Mouse (Mus musculus) forebrain, postnatal 0 days (tissue): ENCODE results near the gene Atp1b1. TPM values are rescaled to one million over a fixed set of nuclear protein-coding genes. Genes with fewer than 3 reads are reported as not detected.

ENCODE experiments used
- ATAC-seq: fragments of 200-750 bp; cut with Nextera tagmentation; 2 replicates; pipeline ENCODE4 v1.8.0; 2017; ENCODE audit warnings: mild to moderate bottlenecking, moderate library complexity
- DNase-seq: peaks from one replicate; pipeline ENCODE4 v3.0.0-alpha.2; 2015
- H3K27ac ChIP-seq: fragments of 300-500 bp; sonication (generic); 2 replicates; pipeline ENCODE4 v1.5.1; 2014; ENCODE audit warnings: low read depth, mild to moderate bottlenecking, antibody characterized with exemption, low read length, moderate library complexity, mixed read lengths
- H3K27me3 ChIP-seq: fragments of 300-500 bp; sonication (generic); 2 replicates; pipeline ENCODE4 v1.6.1; 2014; ENCODE audit warnings: mild to moderate bottlenecking, low read length, mixed read lengths; ENCODE audit not compliant: insufficient read depth
- H3K36me3 ChIP-seq: fragments of 300-500 bp; sonication (generic); 2 replicates; pipeline ENCODE4 v1.6.1; 2014; ENCODE audit warnings: mild to moderate bottlenecking, moderate library complexity; ENCODE audit not compliant: insufficient read depth
- H3K4me1 ChIP-seq: fragments of 300-500 bp; sonication (generic); 2 replicates; pipeline ENCODE4 v1.6.1; 2014; ENCODE audit warnings: antibody characterized with exemption; ENCODE audit not compliant: insufficient read depth
- H3K4me2 ChIP-seq: fragments of 300-500 bp; sonication (generic); 2 replicates; pipeline ENCODE4 v1.6.1; 2014; ENCODE audit warnings: low read depth, mild to moderate bottlenecking, moderate library complexity
- H3K4me3 ChIP-seq: fragments of 300-500 bp; sonication (generic); 2 replicates; pipeline ENCODE4 v1.5.1; 2014; ENCODE audit warnings: low read depth, low read length, mixed read lengths
- H3K9ac ChIP-seq: fragments of 300-500 bp; sonication (generic); 2 replicates; pipeline ENCODE4 v1.6.1; 2014; ENCODE audit warnings: mild to moderate bottlenecking
- H3K9me3 ChIP-seq: fragments of 300-500 bp; sonication (generic); 2 replicates; pipeline ENCODE4 v1.6.1; 2016; ENCODE audit warnings: low read length
- CTCF ChIP-seq: sonication (generic); IDR thresholded peaks from 2 replicates; pipeline ENCODE4 v1.5.1; 2016; ENCODE audit warnings: antibody characterized with exemption, control low read depth, low read depth
- WGBS: fragments of 180-500 bp; shearing (Covaris S2); extraction: QIAGEN DNeasy Blood & Tissue Kit; methylation state at CpG from one replicate; pipeline ENCODE4 v1.1.7; 2014; 5-methylcytosine and 5-hydroxymethylcytosine counted together
- polyA plus RNA-seq: library from polyadenylated mRNA; unstranded; fragments of >200 nt; fragmentation: Nextera tagmentation; extraction: Ambion mirVana; gene quantifications from 2 replicates; pipeline ENCODE4 v1.2.1, GENCODE M21; 2015
- total RNA-seq: library from RNA; depleted of rRNA; stranded (reverse); fragments of >200 nt; gene quantifications from 2 replicates; pipeline ENCODE4 v1.2.3, GENCODE M21; 2014

Atp1b1 gene
- total and polyA plus RNA-seq, 2 experiments from 2014 or later = 226 to 432 TPM

GRCm38 (mm10) chr1:164450644-164451043, 7.5 kb downstream of the Atp1b1 start:
- H3K36me3 ChIP-seq = peaks cover 68% of the 10 kb centered on the region
- no peak for DNase-seq
- H3K9ac ChIP-seq = no peak overlapping the region
- H3K27me3 ChIP-seq = no peaks in the 10 kb centered on the region
- no peak overlapping the region for H3K27ac ChIP-seq
- no peak for ATAC-seq
- H3K4me3 ChIP-seq = no peak overlapping the region
- no peak for TF ChIP-seq CTCF
- H3K9me3 ChIP-seq = no peaks in the 10 kb centered on the region
- 82% methylated on average over 4 of the region's 4 CpGs for WGBS
- peaks cover 4% of the 10 kb centered on the region; the same call in 1 of the 2 replicates for H3K4me1 ChIP-seq
- no peak overlapping the region for H3K4me2 ChIP-seq

GRCm38 (mm10) chr1:164450231-164450630, 7.9 kb downstream of the Atp1b1 start:
- ATAC-seq = no peak
- Histone ChIP-seq H3K4me3 (no peak overlapping the region), H3K27me3 (no peaks in the 10 kb centered on the region), H3K4me2 (no peak overlapping the region), H3K36me3 (peaks cover 72% of the 10 kb centered on the region), H3K27ac (no peak overlapping the region), H3K9ac (no peak overlapping the region), H3K9me3 (no peaks in the 10 kb centered on the region), H3K4me1 (peaks cover 4% of the 10 kb centered on the region; the same call in 1 of the 2 replicates)
- no peak for DNase-seq
- no peak for TF ChIP-seq CTCF
- 89% methylated on average over 4 of the region's 4 CpGs for WGBS

GRCm38 (mm10) chr1:164449626-164450025, 8.5 kb downstream of the Atp1b1 start:
- 90% methylated on average over 8 of the region's 8 CpGs for whole genome bisulfite sequencing
- peaks cover 75% of the 10 kb centered on the region for H3K36me3 ChIP-seq

GRCm38 (mm10) chr1:164447521-164447920, 10.6 kb downstream of the Atp1b1 start:
- ATAC-seq (no peak), DNase-seq (no peak)
- no peak for TF ChIP-seq CTCF
- Histone ChIP-seq H3K4me1 (no peaks in the 10 kb centered on the region), H3K4me3 (no peak overlapping the region), H3K9me3 (no peaks in the 10 kb centered on the region), H3K27ac (no peak overlapping the region), H3K27me3 (no peaks in the 10 kb centered on the region), H3K9ac (no peak overlapping the region), H3K4me2 (no peak overlapping the region), H3K36me3 (peaks cover 87% of the 10 kb centered on the region)
- 93% methylated on average over 6 of the region's 6 CpGs for WGBS

More at GRCm38 (mm10) chr1:164449626-164450025, 8.5 kb downstream of the Atp1b1 start:
- ATAC-seq = no peak
- no peak overlapping the region for H3K4me3 ChIP-seq
- H3K9ac ChIP-seq = no peak overlapping the region
- peaks cover 4% of the 10 kb centered on the region; the same call in 1 of the 2 replicates for H3K4me1 ChIP-seq
- DNase-seq = no peak
- no peaks in the 10 kb centered on the region for H3K9me3 ChIP-seq
- H3K27ac ChIP-seq = no peak overlapping the region
- no peak overlapping the region for H3K4me2 ChIP-seq
- TF ChIP-seq CTCF = no peak
- no peaks in the 10 kb centered on the region for H3K27me3 ChIP-seq

- DNase-seq (no peak), ATAC-seq (no peak)
- 93% methylated on average over 10 of the region's 10 CpGs for WGBS
- H3K27ac ChIP-seq = no peak overlapping the region
- H3K36me3 ChIP-seq = peaks cover 86% of the 10 kb centered on the region
- H3K27me3 ChIP-seq = no peaks in the 10 kb centered on the region
- no peak overlapping the region for H3K4me3 ChIP-seq
- H3K4me2 ChIP-seq = no peak overlapping the region
- H3K9ac ChIP-seq = no peak overlapping the region
- no peaks in the 10 kb centered on the region for H3K9me3 ChIP-seq
- no peaks in the 10 kb centered on the region for H3K4me1 ChIP-seq
- no peak for TF ChIP-seq CTCF
These were observed 11.6 kb downstream of the Atp1b1 start for GRCm38 (mm10) chr1:164446535-164446934.

GRCm38 (mm10) chr1:164445620-164446162, 12.5 kb downstream of the Atp1b1 start:
- 91% methylated on average over 5 of the region's 5 CpGs for WGBS
- DNase-seq (no peak), ATAC-seq (no peak)
- Histone ChIP-seq H3K36me3 (peaks cover 87% of the 10 kb centered on the region), H3K4me1 (no peaks in the 10 kb centered on the region), H3K9ac (no peak overlapping the region), H3K27me3 (no peaks in the 10 kb centered on the region), H3K4me2 (no peak overlapping the region), H3K9me3 (no peaks in the 10 kb centered on the region), H3K4me3 (no peak overlapping the region), H3K27ac (no peak overlapping the region)
- no peak for TF ChIP-seq CTCF

GRCm38 (mm10) chr1:164441408-164441974, 16.7 kb downstream of the Atp1b1 start:
- WGBS = 75% methylated on average over 18 of the region's 18 CpGs
- no peak for ATAC-seq
- H3K36me3 ChIP-seq = peaks cover 84% of the 10 kb centered on the region
- H3K4me3 ChIP-seq = no peak overlapping the region
- no peak for DNase-seq
- H3K27me3 ChIP-seq = no peaks in the 10 kb centered on the region
- H3K9me3 ChIP-seq = no peaks in the 10 kb centered on the region
- no peak overlapping the region for H3K9ac ChIP-seq
- no peaks in the 10 kb centered on the region for H3K4me1 ChIP-seq
- H3K4me2 ChIP-seq = no peak overlapping the region
- H3K27ac ChIP-seq = no peak overlapping the region
- no peak for TF ChIP-seq CTCF
